Comparison of ENCODE assay signal across 25 mouse cellular contexts in the genomic region with DNA sequence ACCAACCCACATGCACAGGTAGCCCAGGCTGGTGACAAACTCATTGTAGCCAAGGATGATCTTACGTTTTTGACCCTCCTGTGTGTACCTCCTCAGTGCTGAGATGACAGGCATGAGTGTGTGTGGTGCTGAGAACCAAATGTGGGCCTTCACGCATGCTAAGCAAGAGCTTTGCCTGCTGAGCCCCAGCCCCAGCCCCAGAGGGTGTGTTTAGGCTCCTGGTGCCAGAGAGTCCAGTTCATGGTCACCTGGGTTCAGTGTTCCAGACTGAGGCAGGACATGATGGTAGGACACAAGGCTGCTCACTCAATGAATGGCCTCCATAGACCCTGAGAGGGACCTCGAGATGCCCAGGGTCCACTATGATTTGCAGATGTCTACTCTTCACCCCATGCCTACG. TPM values are rescaled to one million over a fixed set of nuclear protein-coding genes. Genes with fewer than 3 reads are reported as not detected.
"Had no signal": no experiment of that assay in that cellular context is flagged by ENCODE, and none has a peak within 500 bp of the region (broad histone marks: within the 10 kb centered on the region; RNA-seq: fewer than 3 reads in every experiment).

No protein-coding gene starts in this region.

- H3K4me3 ChIP-seq: embryonic facial prominence, embryonic 10.5 days; embryonic facial prominence, embryonic 12.5 days; embryonic facial prominence, embryonic 13.5 days; embryonic facial prominence, embryonic 15.5 days; erythroblast, embryonic 14.5 days; forebrain, embryonic 10.5 days; forebrain, embryonic 12.5 days; forebrain, embryonic 13.5 days; forebrain, embryonic 15.5 days; gastrocnemius, adult 2 months; heart, adult 2 months had no signal

- H3K9me3 ChIP-seq: embryonic facial prominence, embryonic 10.5 days; embryonic facial prominence, embryonic 12.5 days; embryonic facial prominence, embryonic 13.5 days; embryonic facial prominence, embryonic 15.5 days; forebrain, embryonic 10.5 days; forebrain, embryonic 12.5 days; forebrain, embryonic 13.5 days; forebrain, embryonic 15.5 days had no signal

- H3K9ac ChIP-seq: embryonic facial prominence, embryonic 12.5 days; embryonic facial prominence, embryonic 13.5 days; embryonic facial prominence, embryonic 15.5 days; forebrain, embryonic 12.5 days; forebrain, embryonic 13.5 days; forebrain, embryonic 15.5 days; forebrain, postnatal 0 days had no signal

- H3K36me3 ChIP-seq: embryonic facial prominence, embryonic 10.5 days; embryonic facial prominence, embryonic 12.5 days; embryonic facial prominence, embryonic 13.5 days; embryonic facial prominence, embryonic 15.5 days; forebrain, embryonic 10.5 days; forebrain, embryonic 12.5 days; forebrain, embryonic 15.5 days had no signal

- H3K27me3 ChIP-seq: embryonic facial prominence, embryonic 12.5 days; forebrain, embryonic 12.5 days; forebrain, embryonic 15.5 days had no signal

- DNase-seq: cerebellum, adult 8-10 months; cerebellum, adult 9-10 months; cerebellum, adult 9-11 months; cerebellum, postnatal 10 days; cerebellum, postnatal 14 days; cerebellum, postnatal 25 days; cerebellum, postnatal 36 days; embryo, embryonic 11 days; forebrain, postnatal 0 days; gastrocnemius, adult 2 months; gastrocnemius, postnatal 10 days; gastrocnemius, postnatal 14 days; gastrocnemius, postnatal 25 days; gastrocnemius, postnatal 36 days; heart, adult 18-20 months; heart, adult 2 months had no signal

- H3K4me1 ChIP-seq: embryonic facial prominence, embryonic 15.5 days had no signal

- H3K27ac ChIP-seq: embryonic facial prominence, embryonic 10.5 days; embryonic facial prominence, embryonic 12.5 days; embryonic facial prominence, embryonic 13.5 days; embryonic facial prominence, embryonic 15.5 days; forebrain, embryonic 10.5 days; forebrain, embryonic 12.5 days; forebrain, embryonic 13.5 days; forebrain, embryonic 15.5 days; gastrocnemius, adult 2 months; heart, adult 2 months had no signal

RNA-seq across cellular contexts. Expression of a gene that starts 11.7 kb away (rescaled TPM):
- polyA plus RNA-seq: erythroblast, embryonic 14.5 days had no signal
